ENCODE assay signal across 23 mouse cellular contexts in genomic region chr6:29111501-29111900, GRCm38 (mm10). TPM values are rescaled to one million over a fixed set of nuclear protein-coding genes. Genes with fewer than 3 reads are reported as not detected.
DNase-seq lines count a peak whose midpoint lies in the region; ATAC-seq and TF ChIP-seq lines count a peak whose summit lies in the region.
"Had no signal": no experiment of that assay in that cellular context is flagged by ENCODE, and none has a peak within 500 bp of the region (broad histone marks: within the 10 kb centered on the region; RNA-seq: fewer than 3 reads in every experiment).

No protein-coding gene starts in this region.

- no peak for TF ChIP-seq POLR2A in MEL (IDR thresholded peaks at IDR 0.05; ENCODE audit: control insufficient read depth in 1 of 2, insufficient read depth in 1 of 2, low read depth in 1 of 2, low read length in 2 of 2, poor library complexity in 1 of 2)

- DNase-seq in ES-E14 (ENCODE audit: low read depth, low spot score) (no peak), MEL (ENCODE audit: low read depth, low spot score) (no peak)
- no peak for DNase-seq in kidney, adult 8-10 months
- DNase-seq: adrenal gland, adult 2 months; adrenal gland, adult 8-10 months; adrenal gland, postnatal 10 days; adrenal gland, postnatal 14 days; adrenal gland, postnatal 25 days; adrenal gland, postnatal 36 days; B cell, adult 2 months; cerebellum, adult 11 months; cerebellum, adult 11-12 months; cerebellum, adult 18-20 months; cerebellum, adult 2 months; cerebellum, adult 8-10 months had no signal

- no peaks in the 10 kb centered on the region for H3K79me2 ChIP-seq in MEL (ENCODE audit: control insufficient read depth, insufficient read depth, low read length, poor library complexity)

- no peak for TF ChIP-seq CTCF in MEL (IDR thresholded peaks at IDR 0.05 in 2 of 3, conservative IDR thresholded peaks at IDR 0.05 in 1 of 3; ENCODE audit: control insufficient read depth in 1 of 3, insufficient read depth in 1 of 3, low read depth in 2 of 3, low read length in 3 of 3, poor library complexity in 1 of 3, severe bottlenecking in 1 of 3)
- no peak for TF ChIP-seq CTCF in intestine, postnatal 0 days (IDR thresholded peaks at IDR 0.05; ENCODE audit: low read depth)

- 90% methylated on average over 4 of the region's 4 CpGs for WGBS in intestine, postnatal 0 days

- in situ Hi-C loops in ES-E14 (cut with MboI; ENCODE audit: low sequenced_read_pairs in 2 of 2, unreplicated experiment in 2 of 2): no loop called here

- H3K9ac ChIP-seq in ES-E14 (ENCODE audit: insufficient read depth, low read depth, low read length, poor library complexity, severe bottlenecking) (no peak overlapping the region), MEL (ENCODE audit: control insufficient read depth, low read depth, low read length, poor library complexity, severe bottlenecking) (no peak overlapping the region)
- no peak overlapping the region for H3K9ac ChIP-seq in intestine, postnatal 0 days (ENCODE audit: low read depth, low read length)

- TF ChIP-seq EP300 in MEL (IDR thresholded peaks at IDR 0.05; ENCODE audit: low read depth in 1 of 2, low read length in 2 of 2): no peak

- H3K4me3 ChIP-seq in ES-E14 (ENCODE audit: insufficient read depth in 1 of 2, low read depth in 1 of 2, low read length in 2 of 2, poor library complexity in 1 of 2, severe bottlenecking in 1 of 2) (no peak overlapping the region), MEL (ENCODE audit: control insufficient read depth in 1 of 2, insufficient read depth in 1 of 2, low read depth in 2 of 2, low read length in 2 of 2) (no peak overlapping the region)
- no peak overlapping the region for H3K4me3 ChIP-seq in intestine, postnatal 0 days (ENCODE audit: low read depth, low read length)

- H3K36me3 ChIP-seq in ES-E14 (ENCODE audit: control insufficient read depth, insufficient read depth, low read length, poor library complexity, severe bottlenecking): no peaks in the 10 kb centered on the region
- H3K36me3 ChIP-seq in MEL (ENCODE audit: control insufficient read depth in 1 of 2, insufficient read depth in 2 of 2, low read length in 2 of 2): no peaks in the 10 kb centered on the region
- H3K36me3 ChIP-seq in intestine, postnatal 0 days (ENCODE audit: control insufficient read depth, insufficient read depth): no peaks in the 10 kb centered on the region
- H3K36me3 ChIP-seq: G1E had no signal

- ATAC-seq in intestine, postnatal 0 days: no peak
- ATAC-seq: activated CD4-positive, CD25-positive, alpha-beta regulatory T cell, adult 4 months; CD4-positive, CD25-positive, alpha-beta regulatory T cell, adult 4 months; Patski had no signal

- no peak overlapping the region for H3K27ac ChIP-seq in ES-E14 (ENCODE audit: insufficient read depth, low read depth, low read length, poor library complexity, severe bottlenecking)
- no peak overlapping the region for H3K27ac ChIP-seq in MEL (ENCODE audit: control insufficient read depth, low read depth, low read length)
- no peak overlapping the region for H3K27ac ChIP-seq in intestine, postnatal 0 days (ENCODE audit: low read depth, low read length)

- H3K4me2 ChIP-seq in intestine, postnatal 0 days (replicated peaks; ENCODE audit: low read depth): no peak overlapping the region

- H3K4me1 ChIP-seq in ES-E14 (ENCODE audit: control insufficient read depth in 2 of 2, insufficient read depth in 2 of 2, low read length in 2 of 2, poor library complexity in 1 of 2) (0 out of 4 replicates have a peak, but pooled peaks cover 0 to 3% of the 10 kb centered on the region in 2 experiments), MEL (ENCODE audit: control insufficient read depth in 1 of 2, insufficient read depth in 2 of 2, low read length in 2 of 2) (no peaks in the 10 kb centered on the region)
- H3K4me1 ChIP-seq in intestine, postnatal 0 days (replicated peaks; ENCODE audit: control insufficient read depth, insufficient read depth, low read length): no peaks in the 10 kb centered on the region

- peaks cover 6% of the 10 kb centered on the region; the same call in 1 of the 2 replicates for H3K9me3 ChIP-seq in ES-E14 (ENCODE audit: control insufficient read depth, insufficient read depth, low read depth, low read length)
- H3K9me3 ChIP-seq in MEL (replicated peaks; ENCODE audit: insufficient read depth, low read length): no peaks in the 10 kb centered on the region
- H3K9me3 ChIP-seq in intestine, postnatal 0 days (ENCODE audit: control insufficient read depth): peaks cover 5% of the 10 kb centered on the region; the same call in 1 of the 2 replicates

- TF ChIP-seq RAD21 in MEL (IDR thresholded peaks at IDR 0.05; ENCODE audit: low read depth, low read length): no peak

- H3K27me3 ChIP-seq in MEL (ENCODE audit: control insufficient read depth in 1 of 2, insufficient read depth in 2 of 2, low read length in 2 of 2): peaks cover 5 to 9% of the 10 kb centered on the region in 2 experiments; a peak in 3 of 4 replicates
- no peaks in the 10 kb centered on the region for H3K27me3 ChIP-seq in intestine, postnatal 0 days (replicated peaks; ENCODE audit: control insufficient read depth, insufficient read depth, low read length)
- H3K27me3 ChIP-seq: Patski had no signal

TF ChIP-seq in ES-E14, 5 proteins besides CTCF, POLR2A, EP300 and RAD21:
- TF ChIP-seq ZC3H11A (IDR thresholded peaks at IDR 0.05; ENCODE audit: borderline replicate concordance, low read depth, low read length) (no peak), CHD2 (IDR thresholded peaks at IDR 0.05; ENCODE audit: low read depth, low read length) (no peak), ZNF384 (IDR thresholded peaks at IDR 0.05; ENCODE audit: low read depth, low read length) (peak; percentile 96), MAFK (IDR thresholded peaks at IDR 0.05; ENCODE audit: insufficient read depth, low read depth, low read length) (no peak), HCFC1 (IDR thresholded peaks at IDR 0.05; ENCODE audit: borderline replicate concordance, insufficient read depth, low read length) (no peak)
TF ChIP-seq in ES-E14: peak in this region for 1.

TF ChIP-seq in MEL, 35 proteins besides CTCF, POLR2A, EP300 and RAD21:
- TF ChIP-seq ZNF384 (IDR thresholded peaks at IDR 0.05; ENCODE audit: low read depth, low read length): peak; percentile 65
- no peak for TF ChIP-seq USF1 (IDR thresholded peaks at IDR 0.05; ENCODE audit: low read depth, low read length)
- TF ChIP-seq NELFE (IDR thresholded peaks at IDR 0.05; ENCODE audit: low read depth, low read length): no peak

RNA-seq across cellular contexts. Expression of gene Lep, which starts 51.5 kb away (rescaled TPM):
- total RNA-seq in ES-E14 (2012; rRNA removed) (not detected in 2 replicates), MEL (2012; rRNA removed) (not detected in 2 replicates)
- not detected for polyA plus RNA-seq in MEL (2012; ENCODE audit: insufficient read depth in 1 of 2, insufficient read length in 2 of 2, low read depth in 1 of 2, low replicate concordance in 2 of 2, missing spikeins in 1 of 2)
- polyA plus RNA-seq in intestine, postnatal 0 days (2015; fragmentation: Nextera tagmentation; extraction: Ambion mirVana): not detected in 2 replicates
- total RNA-seq: CH12.LX had no signal
- polyA plus RNA-seq: activated CD4-positive, CD25-positive, alpha-beta regulatory T cell, adult 4 months; brain, embryonic 14.5 days; C2C12; CD4-positive, CD25-positive, alpha-beta regulatory T cell, adult 4 months; cerebellum, adult 2 months; G1E had no signal

RNA-seq across cellular contexts. Expression of gene Rbm28, which starts 53.3 kb away (rescaled TPM):
- total RNA-seq in ES-E14 (2012; rRNA removed): 50.9 and 58.1 TPM in 2 replicates
- total RNA-seq in MEL (2012; rRNA removed): 48.2 and 50.1 TPM in 2 replicates
- 100 to 1,000 TPM in 1 of 2 experiments, 10 to 100 TPM in 1; 91.2 to 312 TPM for polyA plus RNA-seq in MEL (2012; ENCODE audit: insufficient read depth in 1 of 2, insufficient read length in 2 of 2, low read depth in 1 of 2, low replicate concordance in 2 of 2, missing spikeins in 1 of 2)
- 9.8 and 12.2 TPM in 2 replicates for polyA plus RNA-seq in intestine, postnatal 0 days (2015; fragmentation: Nextera tagmentation; extraction: Ambion mirVana)
